Mouse (Mus musculus) embryo, embryonic 10.5 days (tissue): ENCODE measurements around the gene Bcr.
A peak's percentile ranks its signal among the peaks of the same experiment; 100 is the strongest.

Experiments
- DNase-seq: peaks from one replicate; pipeline ENCODE4 v3.0.0-alpha.2; 2015; ENCODE audit warnings: low spot score

Bcr gene

DNA sequence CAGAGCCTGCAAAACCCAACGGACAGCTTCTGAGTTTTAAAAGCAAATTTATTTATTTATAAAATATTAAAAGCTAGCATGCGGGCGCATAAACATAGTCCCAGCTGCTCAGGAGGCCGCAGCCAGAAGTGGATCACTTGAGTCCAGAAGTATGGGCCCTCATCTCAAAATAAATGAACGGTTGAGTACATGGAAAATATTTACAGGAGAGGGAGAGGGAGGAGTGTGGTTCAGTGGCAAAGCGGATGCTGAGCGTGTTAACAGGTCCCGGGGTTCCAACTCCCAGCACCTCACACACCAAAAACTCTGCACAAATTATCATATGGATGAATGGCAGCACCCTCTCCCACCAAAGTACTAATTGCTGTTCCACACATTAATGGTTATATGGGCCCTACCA lies 2.1 kb upstream of the Bcr start:
- no peak for DNase-seq

DNA sequence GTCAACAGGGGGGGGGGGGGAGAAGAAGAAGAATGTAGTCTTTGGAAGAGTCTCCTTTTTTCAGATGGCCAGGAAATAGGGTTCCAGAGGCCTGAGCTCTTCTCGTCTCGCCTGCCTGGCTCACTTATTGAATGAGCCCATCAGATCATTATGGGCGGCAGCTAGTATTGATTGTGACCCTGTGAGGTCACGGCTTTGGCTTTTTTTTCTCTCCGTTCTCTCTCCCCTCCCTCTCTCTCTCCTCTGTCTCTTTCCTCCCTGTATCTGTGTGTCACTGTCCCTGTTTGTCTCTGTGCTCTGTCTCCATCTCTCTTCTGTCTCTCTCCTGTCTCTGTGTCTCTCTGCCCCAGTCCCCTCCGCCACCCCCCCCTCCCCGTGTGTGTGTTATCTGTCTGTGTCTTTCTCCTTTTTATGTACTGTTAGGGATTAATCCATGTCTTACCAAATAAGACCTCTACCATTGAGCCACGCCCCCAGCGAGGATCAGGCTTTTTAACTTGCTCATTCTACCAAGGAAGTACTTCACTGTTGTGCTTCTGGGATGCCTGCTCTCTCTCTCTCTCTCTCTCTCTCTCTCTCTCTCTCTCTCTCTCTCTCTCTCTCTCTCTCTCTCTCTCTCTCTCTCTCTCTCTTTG lies 1.5 kb upstream of the Bcr start:
- peak; percentile 61 for DNase-seq

DNA sequence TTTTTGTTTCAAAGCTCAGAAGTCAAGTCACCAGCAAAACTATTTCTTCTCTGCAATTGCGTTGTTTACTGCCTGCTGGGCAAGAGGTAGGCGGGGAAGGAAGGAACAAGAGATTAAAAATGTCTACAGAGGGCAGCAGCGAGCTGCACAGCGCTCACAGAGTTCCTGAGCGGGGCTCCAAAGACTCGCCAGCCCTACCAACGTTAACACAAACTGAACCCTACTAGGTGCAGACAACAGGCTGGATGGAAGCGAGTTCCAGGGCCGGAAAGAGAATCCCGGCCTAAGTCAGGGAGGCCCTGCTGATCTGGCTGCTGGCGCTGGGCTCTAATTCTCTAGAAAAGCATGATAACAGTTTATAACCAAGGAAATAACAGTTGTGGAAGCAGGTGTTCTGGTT lies 996 bp upstream of the Bcr start:
- peak; percentile 90 for DNase-seq

DNA sequence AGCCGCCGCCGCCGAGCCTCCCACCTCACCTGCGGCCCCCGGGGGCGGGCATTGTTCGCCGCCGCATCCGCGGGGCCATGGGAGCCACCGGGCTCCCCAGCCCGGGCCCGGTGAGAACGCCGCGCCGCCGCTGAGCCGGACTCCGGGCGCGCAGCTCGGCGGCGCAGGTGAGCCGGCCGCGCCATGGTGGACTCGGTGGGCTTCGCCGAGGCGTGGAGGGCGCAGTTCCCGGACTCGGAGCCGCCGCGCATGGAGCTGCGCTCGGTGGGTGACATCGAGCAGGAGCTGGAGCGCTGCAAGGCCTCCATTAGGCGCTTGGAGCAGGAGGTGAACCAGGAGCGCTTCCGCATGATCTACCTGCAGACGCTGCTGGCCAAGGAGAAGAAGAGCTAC lies 447 bp downstream of the Bcr start:
- no peak for DNase-seq

DNA sequence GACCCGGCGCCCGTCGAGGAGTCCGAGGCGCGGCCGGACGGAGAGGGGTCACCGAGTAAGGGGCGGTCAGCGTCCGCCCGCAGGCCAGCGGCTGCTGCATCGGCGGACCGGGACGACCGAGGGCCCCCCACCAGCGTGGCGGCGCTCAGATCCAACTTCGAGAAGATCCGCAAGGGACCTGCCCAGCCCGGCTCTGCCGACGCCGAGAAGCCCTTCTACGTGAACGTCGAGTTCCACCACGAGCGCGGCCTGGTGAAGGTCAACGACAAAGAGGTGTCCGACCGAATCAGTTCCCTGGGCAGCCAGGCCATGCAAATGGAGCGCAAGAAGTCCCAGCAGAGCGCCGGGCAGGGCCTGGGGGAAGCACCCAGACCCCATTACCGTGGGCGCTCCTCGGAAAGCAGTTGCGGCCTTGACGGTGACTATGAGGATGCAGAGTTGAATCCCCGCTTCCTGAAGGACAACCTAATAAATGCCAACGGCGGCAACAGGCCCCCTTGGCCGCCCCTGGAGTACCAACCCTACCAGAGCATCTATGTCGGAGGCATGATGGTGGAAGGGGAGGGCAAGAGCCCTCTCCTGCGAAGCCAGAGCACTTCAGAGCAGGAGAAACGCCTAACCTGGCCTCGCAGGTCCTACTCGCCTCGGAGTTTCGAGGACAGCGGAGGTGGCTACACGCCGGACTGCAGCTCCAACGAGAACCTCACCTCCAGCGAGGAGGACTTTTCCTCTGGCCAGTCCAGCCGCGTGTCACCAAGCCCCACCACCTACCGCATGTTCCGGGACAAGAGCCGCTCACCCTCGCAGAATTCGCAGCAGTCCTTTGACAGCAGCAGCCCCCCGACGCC lies 1.2 kb downstream of the Bcr start:
- DNase-seq = peak; percentile 34

DNA sequence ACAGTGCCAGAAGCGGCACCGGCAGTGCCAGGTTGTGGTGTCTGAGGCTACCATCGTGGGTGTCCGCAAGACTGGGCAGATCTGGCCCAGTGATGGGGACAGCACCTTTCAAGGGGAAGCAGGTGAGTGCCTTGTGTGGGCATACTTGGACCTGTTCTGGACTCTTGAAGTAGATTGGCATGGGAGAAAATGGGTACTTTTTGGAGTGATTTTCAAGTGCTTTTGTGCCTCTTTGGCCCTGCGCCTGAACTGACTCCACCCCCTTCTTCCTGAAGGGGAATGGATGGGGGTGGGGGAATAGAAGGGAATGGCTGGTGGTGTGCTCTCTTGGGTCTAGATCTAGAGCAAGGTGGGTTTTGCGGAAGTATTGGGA lies 1.8 kb downstream of the Bcr start:
- DNase-seq = no peak

DNA sequence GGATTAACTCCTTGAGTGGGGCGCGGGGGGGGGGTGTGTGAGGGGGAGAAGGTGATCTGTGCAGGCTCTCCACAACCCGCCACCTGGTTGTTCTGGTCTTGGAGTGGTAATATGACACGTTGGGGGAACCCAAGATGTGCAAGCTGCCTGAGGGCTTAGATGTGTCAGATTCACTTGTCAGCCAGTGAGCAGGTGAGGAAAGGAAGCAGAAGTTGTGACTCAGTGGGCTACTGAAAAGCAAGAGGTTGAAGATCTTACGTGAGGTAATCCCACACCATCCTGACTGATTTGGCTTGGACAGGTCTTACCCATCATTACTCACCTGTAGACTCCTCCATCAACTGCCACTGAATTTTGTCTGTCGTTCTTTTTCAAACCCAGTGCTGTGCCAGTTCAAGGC lies 2.2 kb downstream of the Bcr start:
- no peak for DNase-seq

DNA sequence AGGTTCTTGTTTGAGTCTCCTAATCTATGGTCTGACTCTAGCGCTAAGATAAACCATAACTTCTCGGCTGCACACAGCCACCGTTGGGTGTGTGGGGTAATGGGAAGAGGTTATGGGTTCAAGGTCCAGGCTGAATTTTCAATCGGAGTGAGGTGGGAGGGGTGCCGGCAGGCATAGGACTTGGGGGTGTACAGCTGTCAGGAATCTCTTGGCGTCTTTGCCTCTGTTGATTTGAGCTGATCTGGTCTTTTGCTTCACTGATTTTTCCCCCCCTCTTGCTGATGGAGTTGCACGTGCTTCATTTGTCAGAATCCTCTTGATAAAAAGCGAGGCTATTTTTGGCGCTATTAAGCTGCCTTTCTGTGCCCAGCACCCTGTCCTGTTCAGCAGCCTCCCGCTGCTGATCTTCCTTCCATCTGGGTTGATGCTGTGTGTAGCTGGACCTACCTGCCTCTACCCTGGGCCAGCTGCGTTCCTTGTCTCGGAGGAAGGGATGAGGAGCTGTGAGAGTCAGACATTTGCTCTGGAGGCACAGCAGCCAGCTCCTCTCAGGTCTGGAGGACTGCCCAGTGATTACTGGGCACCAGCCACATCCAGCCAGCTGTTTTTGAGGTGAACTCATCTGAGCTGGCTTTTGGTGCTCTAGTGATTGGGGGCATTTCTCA lies 3.0 kb downstream of the Bcr start:
- no peak for DNase-seq

DNA sequence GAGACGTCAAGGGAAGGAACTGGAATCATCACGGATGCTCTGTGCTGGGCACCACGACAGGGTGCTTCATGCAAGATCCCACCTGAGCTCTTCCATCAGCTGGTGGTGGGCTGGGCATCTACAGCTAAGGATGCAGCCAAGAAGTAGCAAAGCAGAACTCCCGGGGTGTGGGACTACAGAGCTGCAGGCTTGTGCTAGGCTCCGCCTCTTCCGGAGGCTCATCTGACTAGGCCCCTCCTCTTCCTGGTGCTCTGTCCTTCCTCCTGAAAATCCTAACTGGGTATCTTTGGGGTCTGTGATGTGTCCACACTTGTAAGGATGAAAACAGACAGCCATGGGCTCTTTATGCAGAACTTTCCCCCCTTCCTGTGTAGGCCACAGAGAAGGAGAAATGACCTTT lies 5.3 kb downstream of the Bcr start:
- DNase-seq = no peak

DNA sequence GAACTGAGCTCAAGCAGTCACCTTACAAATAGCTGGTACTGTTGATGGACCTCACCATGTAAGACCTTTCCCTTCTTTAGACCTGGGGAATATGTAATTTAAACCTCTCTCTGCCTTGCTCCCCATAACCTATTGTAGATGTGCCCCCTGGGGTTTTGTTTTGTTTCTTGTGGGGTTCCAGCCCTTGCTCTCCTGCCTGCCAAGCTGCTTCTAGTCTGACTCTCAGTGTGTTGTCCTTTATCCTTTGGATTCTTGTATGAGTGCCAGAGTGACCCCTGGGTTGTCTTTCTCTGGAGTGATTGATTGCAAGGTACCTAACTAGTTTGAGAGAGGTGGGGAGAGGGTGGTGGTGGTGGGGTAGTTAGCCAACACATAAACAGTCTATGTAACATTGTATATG lies 7.1 kb downstream of the Bcr start:
- no peak for DNase-seq

DNA sequence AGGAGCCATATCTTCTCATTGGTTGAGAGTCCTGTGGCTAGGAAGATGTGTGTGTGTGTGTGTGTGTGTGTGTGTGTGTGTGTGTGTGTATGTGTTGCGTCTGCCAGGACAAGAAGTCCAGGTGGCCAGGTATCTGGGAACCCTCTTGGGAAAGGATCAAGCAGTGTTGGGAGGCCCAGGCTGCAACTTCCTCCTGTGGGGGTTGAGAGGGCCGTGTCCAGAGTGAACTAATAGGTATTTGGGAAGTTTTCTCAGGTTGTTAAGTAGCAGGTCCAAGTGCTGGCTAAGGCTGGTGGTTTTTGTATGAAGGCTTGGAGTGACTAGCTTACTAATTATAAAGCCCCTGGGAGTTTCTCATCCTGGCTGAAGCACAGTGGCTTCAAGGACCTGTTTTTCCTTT lies 7.7 kb downstream of the Bcr start:
- DNase-seq = no peak

DNA sequence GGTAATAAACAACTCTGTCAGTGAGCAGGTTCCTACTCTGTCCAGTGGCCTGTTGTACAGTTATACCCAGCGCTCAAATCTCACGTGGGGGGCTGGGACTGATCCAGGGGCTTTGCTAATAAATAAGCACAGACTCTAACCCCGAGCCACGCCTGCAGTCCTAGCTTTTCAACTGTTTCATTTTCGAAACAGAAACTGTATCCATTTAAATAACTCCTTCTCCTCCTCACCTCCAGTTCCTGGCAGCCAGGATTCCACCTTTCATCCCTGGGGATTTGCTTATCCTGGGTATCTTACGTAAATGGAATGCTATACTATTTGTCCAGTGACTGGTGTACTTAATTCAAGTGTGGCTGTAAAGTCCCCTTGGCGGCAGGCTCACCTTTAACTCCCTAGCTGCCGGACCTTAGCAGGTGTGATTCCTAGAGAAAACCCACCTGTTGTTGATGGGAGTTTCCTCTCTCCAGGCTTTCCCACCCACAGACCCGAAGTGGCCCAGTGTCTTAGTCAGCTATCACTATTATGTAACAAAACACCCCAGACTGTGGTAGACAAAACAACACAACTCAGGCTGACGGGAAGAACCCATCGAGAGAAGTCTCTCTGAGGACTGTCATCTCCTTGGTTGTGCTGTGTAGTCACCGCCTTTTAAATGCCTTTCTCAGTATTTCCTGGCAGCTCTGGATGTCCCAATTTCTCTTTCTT lies 8.4 kb downstream of the Bcr start:
- no peak for DNase-seq

DNA sequence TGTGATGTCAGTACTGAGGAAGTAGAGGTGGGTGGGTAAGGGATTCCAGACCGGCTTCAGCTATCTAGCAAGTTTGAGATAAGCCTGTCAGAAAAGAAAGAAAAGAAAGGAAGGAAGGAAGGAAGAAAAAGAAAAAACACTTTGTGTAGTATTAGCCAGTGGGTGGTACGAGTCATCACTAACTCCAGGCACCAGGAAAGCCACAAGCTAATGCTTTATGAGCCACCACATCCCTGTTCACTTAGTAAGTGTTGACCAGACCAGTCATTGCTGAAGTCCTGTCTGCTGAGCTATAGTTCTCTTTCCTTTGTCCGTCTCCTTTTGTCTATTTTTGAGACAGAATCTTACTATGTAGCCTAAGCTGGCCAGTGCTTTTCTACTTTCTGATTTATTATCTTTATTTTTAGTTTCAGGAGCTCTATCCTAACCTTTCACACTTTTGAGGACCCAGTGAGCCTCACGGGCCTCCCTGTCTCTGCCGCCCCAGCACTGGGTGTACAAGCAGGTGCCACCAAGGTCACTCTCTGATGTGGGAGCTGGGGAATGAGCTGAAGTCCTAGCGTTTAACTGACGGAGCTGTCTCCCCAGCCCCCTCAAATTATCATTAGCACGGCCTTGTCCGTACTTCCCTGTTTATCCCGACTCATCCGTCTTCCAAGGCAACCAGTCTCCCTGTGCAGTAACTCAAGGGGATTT lies 10.0 kb downstream of the Bcr start:
- DNase-seq = no peak

DNA sequence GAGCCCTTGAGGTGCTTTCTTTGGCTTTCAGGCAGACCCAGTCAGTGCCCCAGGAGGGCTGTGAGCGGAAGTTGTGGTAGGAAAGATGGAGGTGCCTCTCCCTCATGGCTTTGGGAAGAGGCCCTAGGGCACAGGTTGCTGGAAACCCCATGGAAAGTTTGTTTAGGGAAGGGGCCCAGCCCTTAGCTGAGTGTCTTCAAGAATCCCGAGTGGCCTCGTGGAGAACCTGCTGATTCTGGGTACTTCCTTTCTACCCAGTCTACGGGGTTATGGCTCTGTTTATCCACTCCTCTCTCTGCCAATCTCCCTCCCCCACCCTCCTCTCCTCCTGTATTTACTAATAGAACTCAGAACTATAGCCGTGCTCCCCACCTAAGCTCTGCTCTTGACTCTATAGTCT lies 15.3 kb downstream of the Bcr start:
- DNase-seq = no peak

DNA sequence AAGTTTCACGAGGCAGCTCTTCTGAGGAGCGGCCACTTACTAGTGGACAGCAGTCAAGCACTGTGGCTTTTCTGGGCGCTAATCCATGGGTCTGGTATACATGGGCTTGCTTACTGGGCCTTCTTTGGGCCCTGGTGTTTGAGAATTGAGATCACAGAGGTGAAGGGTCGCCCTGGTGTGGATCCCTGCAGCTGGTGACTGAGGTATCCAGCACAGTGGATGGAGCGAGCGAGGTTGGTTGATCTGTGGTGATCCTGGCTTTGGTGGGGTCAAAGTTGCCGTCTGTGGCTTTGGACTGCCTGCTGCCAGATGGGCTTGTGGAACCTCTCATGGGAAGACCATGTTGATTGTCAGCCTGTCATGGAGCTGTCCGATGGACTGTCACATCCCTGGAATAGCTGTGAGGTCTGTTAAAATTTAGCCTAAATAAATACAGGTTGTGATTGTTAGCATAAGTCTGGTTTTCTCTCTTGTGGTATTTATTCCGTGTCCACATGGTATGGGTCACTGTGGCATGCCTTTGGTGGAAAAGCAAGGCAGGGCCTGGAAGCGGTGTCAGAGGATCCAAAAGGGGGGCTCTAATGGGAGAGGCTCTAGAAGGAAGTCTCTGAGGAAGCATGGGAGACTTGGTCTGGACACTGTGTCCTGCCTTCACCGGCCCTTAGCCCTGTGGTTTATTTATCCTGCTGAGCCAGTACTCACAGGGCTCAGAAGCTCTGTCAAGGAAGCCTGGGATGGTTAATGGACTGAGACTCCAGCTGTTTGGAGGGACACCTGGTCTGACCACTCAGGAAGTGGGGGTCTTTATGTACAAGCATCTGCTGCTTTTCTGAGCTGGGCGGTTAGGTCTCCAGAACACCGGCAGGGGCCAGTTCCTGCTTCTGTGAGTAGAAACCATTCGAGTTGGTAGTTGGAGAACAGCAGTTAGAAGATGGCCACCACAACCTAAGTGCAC lies 18.1 kb downstream of the Bcr start:
- no peak for DNase-seq

DNA sequence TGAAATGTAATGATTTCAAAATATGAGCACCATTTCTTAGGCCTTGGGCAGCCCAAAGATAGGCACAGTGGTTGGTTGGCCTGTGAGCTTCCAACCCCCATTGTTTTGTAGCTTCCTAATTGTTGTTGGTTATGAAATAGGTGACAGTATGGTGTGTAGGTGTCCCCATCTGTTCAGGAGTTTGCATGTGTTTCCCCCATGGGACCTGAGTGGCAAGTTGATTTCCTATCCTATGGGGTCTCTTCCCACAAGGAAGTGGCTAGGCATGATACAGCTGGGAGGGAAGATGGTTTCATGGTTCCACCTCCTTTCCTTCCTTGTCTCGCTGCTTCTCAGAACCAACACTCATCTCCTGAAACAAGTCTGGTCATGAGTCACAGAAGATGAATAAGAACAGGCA lies 24.9 kb downstream of the Bcr start:
- no peak for DNase-seq

DNA sequence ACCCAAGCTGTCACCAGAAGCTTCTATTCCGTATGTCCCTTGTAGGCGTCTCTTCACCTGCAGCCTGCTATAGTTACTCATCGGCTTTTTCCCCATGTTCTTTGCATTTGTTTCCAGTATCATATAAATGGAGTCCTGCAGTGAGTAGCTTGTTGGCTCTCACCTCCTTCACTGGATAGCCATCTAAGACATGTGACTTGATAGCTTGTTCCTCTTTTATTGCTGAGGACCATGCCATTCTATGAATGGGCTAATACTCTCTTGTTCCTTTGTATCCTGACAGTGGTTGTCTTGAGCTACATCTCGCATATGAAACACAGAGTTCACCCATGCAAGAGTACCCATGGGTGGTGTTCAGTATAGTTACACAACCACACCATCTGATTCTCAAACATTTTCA lies 28.1 kb downstream of the Bcr start:
- DNase-seq = no peak

DNA sequence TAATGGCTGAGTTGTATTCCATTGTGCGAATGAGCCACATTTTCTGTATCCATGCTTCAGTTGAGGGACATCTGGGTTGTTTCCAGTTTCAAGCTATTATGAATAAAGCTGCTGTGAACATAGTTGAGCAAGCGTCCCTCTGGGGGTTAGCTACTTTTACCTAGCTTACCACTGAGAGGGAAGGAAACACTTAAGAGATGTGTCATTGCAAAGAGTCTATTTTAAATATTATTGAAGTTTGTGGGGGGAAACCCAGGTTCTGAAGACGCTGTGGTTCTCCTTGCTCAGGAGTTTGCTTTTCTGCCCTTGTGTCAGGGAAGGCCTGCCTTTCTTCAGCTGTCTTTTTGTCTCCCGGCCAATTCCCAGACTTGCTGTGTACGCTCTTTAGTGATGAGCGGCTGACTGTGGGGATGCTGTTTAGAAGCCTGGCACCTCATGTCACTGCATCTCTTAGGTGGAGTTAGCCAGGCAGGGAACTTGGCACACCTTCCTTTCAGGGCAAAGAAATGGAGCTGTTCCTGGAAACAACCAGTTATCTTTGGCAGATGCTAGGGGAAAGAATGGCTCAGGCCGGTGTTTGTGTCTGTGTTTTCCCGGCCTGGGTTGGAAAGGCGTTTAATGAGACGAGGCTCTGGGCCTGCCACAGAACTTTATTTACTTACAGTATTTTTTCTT lies 31.2 kb downstream of the Bcr start:
- no peak for DNase-seq

DNA sequence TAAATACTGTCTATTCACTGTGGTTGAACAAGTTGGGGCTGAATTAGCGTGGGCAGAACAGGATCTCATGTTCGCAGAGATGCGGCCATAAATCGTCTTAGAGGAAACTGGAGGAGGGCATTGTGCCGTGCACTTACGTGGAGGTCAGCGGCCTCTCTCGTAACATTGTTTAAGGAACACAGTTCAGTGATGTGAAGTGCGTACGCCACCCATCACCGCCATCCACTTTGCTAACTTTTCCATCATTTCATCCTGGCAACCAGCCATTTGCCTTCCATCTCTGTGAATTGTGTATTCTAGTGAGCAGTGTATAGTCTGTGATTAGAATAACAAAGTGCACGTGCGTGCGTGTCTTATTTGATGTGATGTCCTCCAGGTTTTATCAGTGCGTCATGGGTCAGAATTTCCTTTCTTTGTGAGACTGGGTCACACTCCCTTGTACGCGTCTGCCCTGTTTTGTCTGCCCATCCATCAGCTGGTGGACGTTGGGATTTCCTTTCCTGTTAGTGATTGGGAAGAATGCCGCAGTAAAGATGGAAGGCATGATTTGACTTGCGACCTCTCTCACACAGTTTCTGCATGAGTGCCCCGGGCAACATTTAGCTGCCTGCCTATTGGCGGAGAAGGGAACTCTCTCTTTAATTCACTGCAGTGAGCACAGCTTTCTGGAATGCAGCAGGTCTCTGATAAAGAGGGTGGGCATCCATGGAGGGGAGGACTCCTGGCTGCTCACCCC lies 33.0 kb downstream of the Bcr start:
- peak; percentile 68 for DNase-seq

DNA sequence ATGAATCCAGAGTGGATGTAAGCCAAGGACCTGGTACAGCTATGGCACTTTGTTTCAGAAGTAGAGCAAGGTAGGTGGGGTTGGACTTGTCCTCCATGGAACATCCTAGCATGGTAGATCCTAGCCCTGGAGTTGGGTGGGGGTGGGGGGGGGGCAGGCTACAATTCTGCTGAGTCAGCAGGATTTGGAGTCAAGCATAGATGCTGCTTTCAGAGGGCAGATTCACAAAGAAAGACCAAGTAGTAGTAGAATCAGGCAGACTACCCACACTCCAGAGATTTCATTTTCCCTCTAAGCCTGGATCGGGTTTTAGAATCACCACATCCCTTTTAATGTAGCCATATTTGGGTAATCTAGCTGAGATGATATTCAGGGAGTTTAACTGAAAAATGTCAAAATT lies 33.9 kb downstream of the Bcr start:
- DNase-seq = no peak
